Mouse (Mus musculus): ENCODE data around the gene Ctc1. TPM values are rescaled to one million over a fixed set of nuclear protein-coding genes. Genes with fewer than 3 reads are reported as not detected.

Ctc1 gene
- total RNA-seq, 2 experiments from 2014 or later, result 34.3 to 39.2 TPM

Small RNA genes lying within 50 kb of the gene (microRNA-seq; reads per million reads assigned to microRNA genes)
- 0 to 1.2 reads per million in 2 experiments for gene Mir3062

Other genes with a start within 250 kb of the Ctc1 start
- gene Ndel1, start 144.1 kb upstream of the Ctc1 start, total RNA-seq (2021), result 10 to 100 TPM; 95.9 to 98.2 TPM
- gene Rnf222, start 127.4 kb upstream of the Ctc1 start, total RNA-seq (2021), result not detected
- gene Rpl26, start 114.3 kb upstream of the Ctc1 start, total RNA-seq (2021), result 100 to 1,000 TPM; 802 to 835 TPM
- not detected for gene Odf4, start 88.8 kb upstream of the Ctc1 start, total RNA-seq (2021)
- 1 to 10 TPM; 9.3 to 9.6 TPM for gene Arhgef15, start 58.4 kb upstream of the Ctc1 start, total RNA-seq (2021)
- gene Slc25a35, start 47.8 kb upstream of the Ctc1 start, total RNA-seq (2021), result 1 to 10 TPM; 4.2 to 5.3 TPM
- 10 to 100 TPM; 16.9 to 19.4 TPM for gene Rangrf, start 40.7 kb upstream of the Ctc1 start, total RNA-seq (2021)
- 10 to 100 TPM; 22.1 to 23.4 TPM for gene Pfas, start 7.5 kb upstream of the Ctc1 start, total RNA-seq (2021)
- gene Aurkb, start 29.7 kb downstream of the Ctc1 start, total RNA-seq (2021), result not detected
- 10 to 100 TPM; 32.9 to 36.4 TPM for gene Borcs6, start 43.8 kb downstream of the Ctc1 start, total RNA-seq (2021)
- 10 to 100 TPM; 15.2 to 21.0 TPM for gene Tmem107, start 54.9 kb downstream of the Ctc1 start, total RNA-seq (2021)
- 1,000 to 10,000 TPM in 1 of 2 experiments, 100 to 1,000 TPM in 1; 995 to 1,010 TPM for gene Vamp2, start 72.6 kb downstream of the Ctc1 start, total RNA-seq (2021)
- 100 to 1,000 TPM in 1 of 2 experiments, 10 to 100 TPM in 1; 92.9 to 115 TPM for gene Per1, start 79.3 kb downstream of the Ctc1 start, total RNA-seq (2021)
- gene Hes7, start 104.5 kb downstream of the Ctc1 start, total RNA-seq (2021), result 1 to 10 TPM; 1.1 to 1.6 TPM
- gene 9130213A22Rik, start 106.7 kb downstream of the Ctc1 start, total RNA-seq (2021), result 1 to 10 TPM; 1.3 to 1.6 TPM
- gene Aloxe3, start 110.0 kb downstream of the Ctc1 start, total RNA-seq (2021), result 1 to 10 TPM; 8.6 to 9.1 TPM
- gene Alox12b, start 141.1 kb downstream of the Ctc1 start, total RNA-seq (2021), result 10 to 100 TPM; 10.7 to 18.4 TPM
- gene Alox8, start 181.9 kb downstream of the Ctc1 start, total RNA-seq (2021), result 10 to 100 TPM in 1 of 2 experiments, 1 to 10 TPM in 1; 8.6 to 10.1 TPM
- gene Gucy2e, start 221.1 kb downstream of the Ctc1 start, total RNA-seq (2021), result 1 to 10 TPM; 1.5 to 1.6 TPM